Mouse (Mus musculus) cerebellum, adult 2 months (tissue): ENCODE data around the gene Hist1h4m. TPM values are rescaled to one million over a fixed set of nuclear protein-coding genes. Genes with fewer than 3 reads are reported as not detected.
"Not testable (repeated sequence)": the region's sequence is repeated elsewhere in the genome, so short reads cannot be mapped to it uniquely, and the experiment has no call there.

Experiments
- DNase-seq, 2 experiments: peaks; one replicate each; pipeline ENCODE4 v3.0.0; 2021
- H3K27ac ChIP-seq: fragments of 200-500 bp; 2 replicates; pipeline ENCODE4 v1.5.1; 2012; ENCODE audit warnings: low read length, control low read depth, inconsistent platforms; ENCODE audit not compliant: insufficient read depth
- H3K27me3 ChIP-seq: fragments of 200-500 bp; 2 replicates; pipeline ENCODE4 v1.6.1; 2012; ENCODE audit warnings: inconsistent platforms, mild to moderate bottlenecking, low read length, moderate library complexity; ENCODE audit not compliant: control insufficient read depth, insufficient read depth
- H3K4me1 ChIP-seq: fragments of 200-500 bp; 2 replicates; pipeline ENCODE4 v1.6.1; 2011; ENCODE audit warnings: low read length; ENCODE audit not compliant: control insufficient read depth, insufficient read depth
- H3K4me3 ChIP-seq: fragments of 200-500 bp; replicated peaks from 2 replicates; pipeline ENCODE3; 2011; ENCODE audit warnings: mild to moderate bottlenecking, low read depth, low read length, control low read depth; ENCODE audit not compliant: insufficient read depth
- CTCF ChIP-seq: fragments of 200-500 bp; IDR thresholded peaks from 2 replicates; pipeline ENCODE4 v1.5.1; 2011; ENCODE audit warnings: low read depth, mild to moderate bottlenecking, control low read depth, low read length, moderate library complexity, borderline replicate concordance; ENCODE audit not compliant: insufficient read depth
- POLR2A ChIP-seq: fragments of 200-500 bp; IDR thresholded peaks from 2 replicates; pipeline ENCODE4 v1.6.1; 2011; ENCODE audit warnings: low read length, control low read depth, borderline replicate concordance; ENCODE audit not compliant: insufficient read depth
- WGBS: fragments of 180-500 bp; shearing (Covaris S2); methylation state at CpG from one replicate; pipeline ENCODE4 v1.1.7; 2018; 5-methylcytosine and 5-hydroxymethylcytosine counted together
- polyA plus RNA-seq: library from polyadenylated mRNA; depleted of rRNA; stranded (reverse); fragments of >200 nt; gene quantifications from 2 replicates; pipeline ENCODE4 v1.2.3, GENCODE M21; 2012

The Hist1h4m gene
- polyA plus RNA-seq, 1 experiment = not detected

DNA sequence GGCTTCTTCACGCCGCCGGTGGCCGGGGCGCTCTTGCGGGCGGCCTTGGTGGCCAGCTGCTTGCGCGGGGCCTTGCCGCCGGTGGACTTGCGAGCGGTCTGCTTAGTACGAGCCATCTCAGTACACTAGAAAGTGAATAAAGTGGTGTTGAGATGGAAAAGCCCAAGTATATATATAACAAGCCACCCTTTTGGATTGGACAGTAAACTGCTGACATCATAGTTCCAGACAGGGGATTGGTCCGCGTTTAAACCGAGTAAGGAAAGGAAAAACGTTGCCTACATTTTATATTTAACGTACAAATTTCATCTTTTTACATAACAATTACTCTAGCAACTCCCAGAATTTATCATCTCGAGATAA is 28.3 kb upstream of the Hist1h4m start, which contains the start of gene Hist1h3i:
Hist1h3i (minus strand) TSS at position 116 of the 363 bp plus-strand sequence.
- under 1% methylated on average over 15 of the region's 20 CpGs for WGBS
- Histone ChIP-seq H3K4me1 (no peaks in the 10 kb centered on the region; the same call in 1 of the 2 replicates), H3K27me3 (no peaks in the 10 kb centered on the region), H3K4me3 (peak within 1 kb of the TSS; percentile 50), H3K27ac (peak within 1 kb of the TSS; percentile 40; the same call in 1 of the 2 replicates)
- peak; percentile 37; the same call in 1 of the 2 replicates for TF ChIP-seq POLR2A
- TF ChIP-seq CTCF = no peak
- peak; percentile 69 to 88 for DNase-seq

DNA sequence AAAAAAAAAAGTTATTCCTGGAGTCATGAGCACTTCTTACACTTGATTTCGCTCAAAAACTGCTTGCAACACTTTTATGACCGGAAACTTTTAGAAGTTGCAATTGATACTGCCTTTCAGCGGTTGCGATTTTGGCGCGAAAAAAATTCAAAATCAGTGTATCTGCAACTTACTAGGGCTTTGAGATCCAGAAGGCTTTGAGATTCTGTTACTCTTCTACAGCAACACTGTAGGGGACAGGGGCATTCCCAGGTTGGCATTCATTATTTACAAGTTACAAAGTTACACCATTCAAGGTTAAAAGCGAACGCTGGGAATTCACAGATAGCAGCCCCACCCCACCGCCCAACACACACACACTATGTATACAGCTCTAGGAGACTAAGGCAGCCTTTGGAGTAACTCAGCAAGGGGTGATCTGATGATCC is 27.8 kb upstream of the Hist1h4m start:
- peak overlapping the region; percentile 7 for H3K4me3 ChIP-seq
- TF ChIP-seq CTCF (no peak), POLR2A (no peak)
- no peak overlapping the region for H3K27ac ChIP-seq
- WGBS = 1% methylated on average over 9 of the region's 9 CpGs
- no peaks in the 10 kb centered on the region; the same call in 1 of the 2 replicates for H3K4me1 ChIP-seq
- H3K27me3 ChIP-seq = no peaks in the 10 kb centered on the region
- peak; percentile 25 to 32 for DNase-seq

DNA sequence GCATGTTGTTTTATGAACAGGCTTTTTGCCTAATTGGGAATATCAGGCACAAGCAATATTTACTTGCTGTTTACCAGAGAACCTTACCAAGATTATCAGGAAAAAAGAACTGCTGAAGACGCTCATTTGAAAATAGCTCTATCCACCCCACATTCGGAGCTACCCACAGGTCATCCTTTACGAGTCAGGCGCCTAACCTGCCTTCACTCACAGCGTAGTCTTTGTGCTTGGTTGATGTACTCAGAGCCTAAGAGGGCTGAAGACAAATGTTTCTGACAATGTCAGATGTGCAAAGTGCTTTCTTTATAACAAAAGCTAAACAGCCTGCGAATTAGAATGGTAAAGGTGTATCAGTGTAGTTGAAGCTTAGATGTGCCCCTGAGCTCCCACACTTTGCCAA is 27.2 kb upstream of the Hist1h4m start:
- DNase-seq = no peak
- H3K27ac ChIP-seq = no peak overlapping the region
- no peaks in the 10 kb centered on the region for H3K27me3 ChIP-seq
- 36% methylated on average over 6 of the region's 6 CpGs for WGBS
- TF ChIP-seq POLR2A = no peak
- TF ChIP-seq CTCF = no peak
- no peak overlapping the region for H3K4me3 ChIP-seq
- no peaks in the 10 kb centered on the region; the same call in 1 of the 2 replicates for H3K4me1 ChIP-seq

DNA sequence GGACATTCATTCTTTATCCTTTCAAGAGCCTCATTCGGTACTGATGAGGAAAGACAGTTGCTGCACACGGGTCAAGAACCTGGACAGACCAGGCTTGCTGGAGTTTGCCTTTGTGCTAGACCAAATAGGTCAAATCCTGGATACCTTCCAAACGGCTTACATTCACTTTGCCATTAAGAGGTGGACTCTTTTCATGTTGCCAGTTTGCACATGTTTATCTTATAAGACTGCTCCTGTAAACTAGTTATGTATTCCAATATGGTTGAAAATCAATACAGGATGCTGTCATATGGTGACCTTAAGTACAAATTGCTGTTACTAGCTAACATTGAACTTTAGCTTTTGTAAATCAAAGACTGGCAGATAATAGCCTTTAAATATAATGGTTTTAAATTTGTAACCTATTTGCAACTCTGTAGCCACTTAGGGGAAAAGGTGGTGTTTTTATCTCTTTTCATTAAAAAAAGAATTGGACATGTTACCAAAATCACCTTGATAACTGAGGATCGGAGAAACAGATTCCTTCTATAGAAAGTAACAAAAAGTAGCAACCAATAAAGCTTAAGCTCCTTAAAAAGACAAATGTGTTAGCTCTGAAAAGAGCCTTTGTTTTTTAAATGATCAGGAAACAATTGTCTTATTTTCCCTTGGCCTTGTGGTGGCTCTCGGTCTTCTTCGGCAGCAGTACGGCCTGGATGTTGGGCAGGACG is 25.2 kb upstream of the Hist1h4m start:
- WGBS = 7% methylated on average over 8 of the region's 8 CpGs
- no peaks in the 10 kb centered on the region for H3K27me3 ChIP-seq
- DNase-seq = no peak
- TF ChIP-seq CTCF (no peak), POLR2A (no peak)
- 0 out of 2 replicates have a peak, but pooled peaks cover 2% of the 10 kb centered on the region for H3K4me1 ChIP-seq
- H3K27ac ChIP-seq = no peak overlapping the region
- peak overlapping the region; percentile 23 for H3K4me3 ChIP-seq

DNA sequence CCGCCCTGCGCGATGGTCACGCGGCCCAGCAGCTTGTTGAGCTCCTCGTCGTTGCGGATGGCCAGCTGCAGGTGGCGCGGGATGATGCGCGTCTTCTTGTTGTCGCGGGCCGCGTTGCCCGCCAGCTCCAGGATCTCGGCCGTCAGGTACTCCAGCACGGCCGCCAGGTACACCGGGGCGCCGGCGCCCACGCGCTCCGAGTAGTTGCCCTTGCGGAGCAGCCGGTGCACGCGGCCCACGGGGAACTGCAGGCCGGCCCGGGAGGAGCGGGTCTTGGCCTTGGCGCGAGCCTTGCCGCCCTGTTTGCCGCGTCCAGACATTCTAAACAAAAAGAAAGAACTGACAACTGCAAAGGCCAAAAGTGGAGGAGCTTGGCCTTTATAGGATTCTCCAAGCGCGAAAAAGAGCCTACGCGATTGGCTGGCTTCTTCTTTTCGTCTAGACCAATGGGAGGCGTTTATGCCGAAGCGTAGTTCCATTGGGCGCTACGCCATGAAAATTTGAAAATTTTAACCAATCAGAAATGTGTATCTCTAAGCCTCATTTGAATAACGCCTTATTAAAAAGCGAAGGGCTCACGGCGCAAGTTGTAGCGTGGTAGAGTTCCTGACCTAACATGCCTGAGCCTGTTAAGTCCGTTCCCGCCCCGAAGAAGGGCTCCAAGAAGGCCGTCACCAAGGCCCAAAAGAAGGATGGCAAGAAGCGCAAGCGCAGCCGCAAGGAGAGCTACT is 24.5 kb upstream of the Hist1h4m start, which contains the start of the genes Hist1h2an and Hist1h2bp:
Hist1h2an (minus strand) TSS at position 320 of the 731 bp plus-strand sequence.
Hist1h2bp (plus strand) TSS at position 563 of the 731 bp plus-strand sequence.
- peak within 1 kb of the TSS; percentile 32 for H3K4me3 ChIP-seq
- under 1% methylated on average over 39 of the region's 63 CpGs for WGBS
- peak; percentile 91 to 96 for DNase-seq
- H3K27ac ChIP-seq, H3K4me1 ChIP-seq, H3K27me3 ChIP-seq: not testable (repeated sequence)

DNA sequence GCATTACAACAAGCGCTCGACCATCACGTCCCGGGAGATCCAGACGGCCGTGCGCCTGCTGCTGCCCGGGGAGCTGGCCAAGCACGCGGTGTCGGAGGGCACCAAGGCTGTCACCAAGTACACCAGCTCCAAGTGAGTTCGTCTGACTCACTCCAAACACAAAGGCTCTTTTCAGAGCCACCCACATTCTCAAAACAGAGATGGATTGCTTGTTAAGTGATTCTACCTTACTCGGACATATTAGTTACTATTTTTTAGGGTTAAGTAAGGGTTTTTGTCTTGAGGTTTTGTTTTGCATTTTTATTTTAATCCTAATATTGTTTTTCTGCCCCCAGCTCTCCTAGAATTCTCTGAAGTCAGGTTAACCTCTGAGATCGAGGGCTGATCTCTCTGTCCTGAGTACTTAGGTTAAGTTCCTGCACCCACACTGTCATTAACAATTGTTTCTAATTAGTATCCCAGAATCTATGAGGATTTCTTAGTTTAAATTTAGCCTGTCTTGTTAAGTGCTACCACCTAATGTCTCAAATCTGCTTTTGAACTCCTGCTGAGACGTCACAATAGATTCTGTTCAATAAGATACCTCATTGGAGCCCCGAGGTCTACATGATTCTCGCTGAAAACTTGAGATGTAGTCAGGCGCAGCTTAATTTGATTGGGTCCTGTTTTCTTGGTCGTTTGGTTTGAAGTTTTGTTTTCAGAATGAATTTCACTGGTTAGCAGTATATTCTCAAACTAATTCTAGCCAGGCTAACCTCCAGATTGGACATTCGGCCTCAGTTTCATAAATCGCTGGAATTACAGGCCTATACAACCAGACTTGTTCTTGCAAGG is 23.6 kb upstream of the Hist1h4m start:
- Histone ChIP-seq H3K4me1 (0 out of 2 replicates have a peak, but pooled peaks cover 2% of the 10 kb centered on the region), H3K27me3 (no peaks in the 10 kb centered on the region), H3K27ac (no peak overlapping the region), H3K4me3 (no peak overlapping the region)
- 26% methylated on average over 15 of the region's 21 CpGs for WGBS
- TF ChIP-seq CTCF = no peak
- no peak for TF ChIP-seq POLR2A
- peak; percentile 13 to 14 for DNase-seq

DNA sequence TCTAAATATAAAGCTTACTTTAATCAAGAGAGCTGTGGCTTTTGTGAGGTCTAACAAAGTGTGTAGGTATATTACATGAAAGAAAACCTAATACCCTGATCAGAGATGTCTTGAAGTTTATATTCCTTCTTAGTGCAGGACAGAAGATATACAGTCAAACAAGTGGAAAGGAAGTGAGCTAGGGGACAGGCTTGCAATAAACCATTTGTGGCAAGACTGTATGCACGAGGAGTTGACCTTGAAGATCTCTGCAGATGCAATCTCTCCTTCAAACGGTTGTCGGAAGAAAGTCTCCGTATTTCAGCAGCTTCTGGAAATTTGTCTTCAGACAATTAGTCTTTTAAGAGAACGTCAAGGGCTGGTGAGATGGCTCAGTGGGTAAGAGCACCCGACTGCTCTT is 21.6 kb upstream of the Hist1h4m start:
- Histone ChIP-seq H3K4me3 (no peak overlapping the region), H3K27ac (no peak overlapping the region), H3K4me1 (0 out of 2 replicates have a peak, but pooled peaks cover 2% of the 10 kb centered on the region), H3K27me3 (no peaks in the 10 kb centered on the region)
- no peak for TF ChIP-seq POLR2A
- no peak for TF ChIP-seq CTCF
- 81% methylated on average over 6 of the region's 6 CpGs for WGBS
- DNase-seq = no peak
